Mouse (Mus musculus): ENCODE results near the gene Gm9903. TPM values are rescaled to one million over a fixed set of nuclear protein-coding genes. Genes with fewer than 3 reads are reported as not detected.

The Gm9903 gene
- total RNA-seq, 2 experiments from 2014 or later: 0.15 TPM; not detected in 1

Other genes with a start within 250 kb of the Gm9903 start
- 0.60 TPM in 1 of 2 replicates, not detected in the other for gene Nkx1-1, start 195.9 kb upstream of the Gm9903 start, total RNA-seq (2014; fragmentation: Nextera tagmentation)
- gene Nkx1-1, start 195.9 kb upstream of the Gm9903 start, total RNA-seq (2017): not detected in 2 replicates
- gene Fam53a, start 290 bp upstream of the Gm9903 start, total RNA-seq (2014; fragmentation: Nextera tagmentation): 23.7 and 40.1 TPM in 2 replicates
- gene Fam53a, start 290 bp upstream of the Gm9903 start, total RNA-seq (2017): 15.7 and 16.1 TPM in 2 replicates
- 154 and 174 TPM in 2 replicates for gene Slbp, start 22.6 kb downstream of the Gm9903 start, total RNA-seq (2014; fragmentation: Nextera tagmentation)
- 251 and 253 TPM in 2 replicates for gene Slbp, start 22.6 kb downstream of the Gm9903 start, total RNA-seq (2017)
- 79.1 and 81.0 TPM in 2 replicates for gene Tacc3, start 28.2 kb downstream of the Gm9903 start, total RNA-seq (2014; fragmentation: Nextera tagmentation)
- 186 and 201 TPM in 2 replicates for gene Tacc3, start 28.2 kb downstream of the Gm9903 start, total RNA-seq (2017)
- gene Tmem129, start 28.5 kb downstream of the Gm9903 start, total RNA-seq (2014; fragmentation: Nextera tagmentation): 15.0 and 27.7 TPM in 2 replicates
- gene Tmem129, start 28.5 kb downstream of the Gm9903 start, total RNA-seq (2017): 19.7 and 26.2 TPM in 2 replicates
- not detected in 2 replicates for gene Fgfr3, start 91.7 kb downstream of the Gm9903 start, total RNA-seq (2014; fragmentation: Nextera tagmentation)
- gene Fgfr3, start 91.7 kb downstream of the Gm9903 start, total RNA-seq (2017): not detected in 2 replicates
- 24.5 and 25.3 TPM in 2 replicates for gene Letm1, start 152.9 kb downstream of the Gm9903 start, total RNA-seq (2014; fragmentation: Nextera tagmentation)
- gene Letm1, start 152.9 kb downstream of the Gm9903 start, total RNA-seq (2017): 19.9 and 22.3 TPM in 2 replicates
- gene Nsd2, start 190.8 kb downstream of the Gm9903 start, total RNA-seq (2014; fragmentation: Nextera tagmentation): 108 and 109 TPM in 2 replicates
- gene Nsd2, start 190.8 kb downstream of the Gm9903 start, total RNA-seq (2017): 108 and 136 TPM in 2 replicates

All from granulocyte monocyte progenitor cell, adult 5-6 weeks (primary cell).